Mouse (Mus musculus) heart, adult 10 weeks (tissue): ENCODE data around the gene T. TPM values are rescaled to one million over a fixed set of nuclear protein-coding genes. Genes with fewer than 3 reads are reported as not detected.

Experiments used
- polyA plus RNA-seq: library from polyadenylated mRNA; stranded (reverse); fragments of 350-450 nt; fragmentation: Illumina TruSeq; extraction: RNeasy Lipid Tissue Mini Kit (QIAGEN cat#74804); gene quantifications from one replicate; pipeline ENCODE4 v1.2.3, GENCODE M21; 2014; ENCODE audit warnings: low read depth, low replicate concordance

T gene
- polyA plus RNA-seq, result not detected

DNA sequence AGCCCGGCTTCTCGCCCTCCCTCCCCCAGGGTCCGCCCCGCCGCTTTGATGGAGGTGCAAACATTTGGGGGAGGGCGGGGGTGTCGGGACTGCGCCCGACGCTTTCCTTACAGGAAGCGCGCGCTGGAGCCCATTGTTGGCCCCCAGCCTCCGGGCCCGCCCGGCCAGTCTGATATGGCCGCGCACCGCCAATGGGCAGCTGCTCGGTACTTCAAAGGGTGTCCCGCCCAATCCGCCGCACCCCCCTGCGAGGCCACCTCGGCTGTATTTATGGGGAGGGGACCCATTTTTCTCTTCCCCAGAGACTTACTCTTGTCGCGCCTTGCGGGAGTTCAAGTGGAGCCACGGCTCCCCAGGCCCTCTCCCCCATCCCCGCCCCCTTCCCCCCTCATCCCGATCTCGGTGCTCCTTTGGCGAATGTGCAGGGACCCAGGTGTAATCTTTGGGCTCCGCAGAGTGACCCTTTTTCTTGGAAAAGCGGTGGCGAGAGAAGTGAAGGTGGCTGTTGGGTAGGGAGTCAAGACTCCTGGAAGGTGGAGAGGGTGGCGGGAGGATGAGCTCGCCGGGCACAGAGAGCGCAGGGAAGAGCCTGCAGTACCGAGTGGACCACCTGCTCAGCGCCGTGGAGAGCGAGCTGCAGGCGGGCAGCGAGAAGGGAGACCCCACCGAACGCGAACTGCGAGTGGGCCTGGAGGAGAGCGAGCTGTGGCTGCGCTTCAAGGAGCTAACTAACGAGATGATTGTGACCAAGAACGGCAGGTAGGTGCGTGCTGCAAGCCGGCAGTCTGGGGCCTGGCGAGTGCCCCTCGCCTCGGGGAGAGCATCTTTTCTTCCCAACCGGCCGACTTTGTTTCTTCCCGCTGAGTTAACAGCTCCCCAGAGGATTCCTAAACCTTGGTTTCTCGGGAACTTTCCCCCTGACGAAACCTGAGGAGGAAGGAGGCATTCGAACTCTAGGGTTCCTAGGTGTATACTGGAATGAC is at the start of gene T:
Gene T (plus strand): TSS at position 446 of the 983 bp plus-strand sequence.

Other genes starting within 250 kb of the T start
- gene Ccr6, start 198.4 kb upstream of the T start, polyA plus RNA-seq, result not detected
- gene Mpc1, start 151.5 kb upstream of the T start, polyA plus RNA-seq, result 1,010 TPM
- 29.1 TPM for gene Sft2d1, start 123.3 kb upstream of the T start, polyA plus RNA-seq
- not detected for gene Prr18, start 97.0 kb upstream of the T start, polyA plus RNA-seq
- gene T2, start 78.4 kb upstream of the T start, polyA plus RNA-seq, result 1.9 TPM
- 0.97 TPM for gene Pde10a, start 90.9 kb downstream of the T start, polyA plus RNA-seq
- not detected for gene Gm17087, start 132.5 kb downstream of the T start, polyA plus RNA-seq